Comparison of ENCODE assay signal across 21 mouse cellular contexts in the genomic region with DNA sequence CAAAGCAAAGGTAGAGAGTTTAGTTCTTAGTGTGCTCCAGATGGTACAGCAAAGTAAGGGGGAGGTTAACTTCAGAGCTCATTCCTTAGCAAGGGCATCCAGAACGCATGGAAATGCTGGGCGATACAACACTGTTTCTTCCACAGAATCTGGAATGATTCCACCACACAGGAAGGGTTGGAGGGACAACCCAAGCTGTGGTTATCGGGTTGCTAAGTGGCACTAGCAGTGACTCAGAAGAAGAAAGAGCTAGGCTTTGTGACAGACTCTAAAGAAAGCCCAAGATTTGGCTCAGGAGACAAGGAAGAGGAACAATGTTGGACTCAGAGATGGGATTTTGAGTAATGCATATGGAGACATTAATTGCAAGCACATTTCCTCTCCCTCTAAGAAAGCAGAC.
DNase-seq lines count a peak whose midpoint lies in the region; ATAC-seq and TF ChIP-seq lines count a peak whose summit lies in the region.
"Had no signal": no experiment of that assay in that cellular context is flagged by ENCODE, and none has a peak within 500 bp of the region (broad histone marks: within the 10 kb centered on the region; RNA-seq: fewer than 3 reads in every experiment).

No protein-coding gene starts in this region.

- H3K27ac ChIP-seq in left cerebral cortex, adult 2 months = peak overlapping the region; percentile 16; the same call in 1 of the 2 replicates
- no peak overlapping the region for H3K27ac ChIP-seq in thymus, adult 2 months (ENCODE audit: control insufficient read depth, insufficient read depth, low read length)
- H3K27ac ChIP-seq: heart, adult 2 months; hindbrain, embryonic 12.5 days; liver, embryonic 14.5 days; lung, embryonic 15.5 days had no signal

- no peaks in the 10 kb centered on the region for H3K36me3 ChIP-seq in thymus, adult 2 months (ENCODE audit: control insufficient read depth, insufficient read depth, low read length)
- H3K36me3 ChIP-seq: G1E; hindbrain, embryonic 12.5 days; lung, embryonic 15.5 days had no signal

- no peak for TF ChIP-seq POLR2A in thymus, adult 2 months (IDR thresholded peaks at IDR 0.05; ENCODE audit: control insufficient read depth, extremely low read depth, insufficient read depth, low read length, poor library complexity)

- no peaks in the 10 kb centered on the region for H3K27me3 ChIP-seq in thymus, adult 2 months (ENCODE audit: control insufficient read depth, insufficient read depth, low read length)
- H3K27me3 ChIP-seq: CH12.LX; hindbrain, embryonic 12.5 days; lung, embryonic 15.5 days had no signal

- TF ChIP-seq CTCF in left cerebral cortex, adult 2 months (IDR thresholded peaks at IDR 0.05) = no peak
- TF ChIP-seq CTCF in thymus, adult 2 months (IDR thresholded peaks at IDR 0.05; ENCODE audit: borderline replicate concordance, control insufficient read depth, extremely low read depth, insufficient read depth, low read length, poor library complexity) = no peak

- ATAC-seq in frontal cortex, adult (ENCODE audit: low TSS enrichment) = peak; percentile 82
- ATAC-seq: forebrain, embryonic 14.5 days; intestine, postnatal 0 days had no signal

- no peak overlapping the region for H3K4me3 ChIP-seq in left cerebral cortex, adult 2 months
- no peak overlapping the region for H3K4me3 ChIP-seq in thymus, adult 2 months (ENCODE audit: control insufficient read depth, insufficient read depth, low read length)
- H3K4me3 ChIP-seq: heart, adult 2 months; hindbrain, embryonic 12.5 days; lung, embryonic 15.5 days had no signal

- intact Hi-C loops in left cerebral cortex, adult 2 months (cut with DNase I) = loop anchor here (10.0 kb wide), 1 partner anchor 250 kb away; no protein-coding TSS in a partner anchor
- intact Hi-C loops in left cerebral cortex, postnatal 4 days (cut with DNase I) = no loop called here

- H3K4me1 ChIP-seq in thymus, adult 2 months (replicated peaks; ENCODE audit: control insufficient read depth, insufficient read depth, low read length) = no peaks in the 10 kb centered on the region
- H3K4me1 ChIP-seq: hindbrain, embryonic 12.5 days; lung, embryonic 15.5 days had no signal

- DNase-seq in frontal cortex, postnatal 10 days (ENCODE audit: low spot score in 2 of 2) = no peak
- no peak for DNase-seq in left cerebral cortex, adult 2 months (ENCODE audit: extremely low spot score in 1 of 2, low spot score in 2 of 2)
- no peak for DNase-seq in left cerebral cortex, postnatal 4 days
- peak; percentile 30 for DNase-seq in right cerebral cortex, postnatal 25 days
- no peak for DNase-seq in right cerebral cortex, postnatal 4 days
- DNase-seq in B cell, adult 2 months = no peak
- no peak for DNase-seq in thymus, adult 2 months
- DNase-seq: adrenal gland, adult 2 months; cerebellum, adult 8-10 months; gastrocnemius, postnatal 14 days; heart, adult 2 months; kidney, postnatal 25 days; midbrain, embryonic 14.5 days had no signal

- 93% methylated on average over 3 of the region's 3 CpGs for WGBS in thymus, adult 2 months
